Mouse (Mus musculus): ENCODE measurements around the gene Azi2. TPM values are rescaled to one million over a fixed set of nuclear protein-coding genes. Genes with fewer than 3 reads are reported as not detected.

Gene Azi2
- polyA plus RNA-seq, 1 experiment from 2014 or later, result 33.0 TPM

DNA sequence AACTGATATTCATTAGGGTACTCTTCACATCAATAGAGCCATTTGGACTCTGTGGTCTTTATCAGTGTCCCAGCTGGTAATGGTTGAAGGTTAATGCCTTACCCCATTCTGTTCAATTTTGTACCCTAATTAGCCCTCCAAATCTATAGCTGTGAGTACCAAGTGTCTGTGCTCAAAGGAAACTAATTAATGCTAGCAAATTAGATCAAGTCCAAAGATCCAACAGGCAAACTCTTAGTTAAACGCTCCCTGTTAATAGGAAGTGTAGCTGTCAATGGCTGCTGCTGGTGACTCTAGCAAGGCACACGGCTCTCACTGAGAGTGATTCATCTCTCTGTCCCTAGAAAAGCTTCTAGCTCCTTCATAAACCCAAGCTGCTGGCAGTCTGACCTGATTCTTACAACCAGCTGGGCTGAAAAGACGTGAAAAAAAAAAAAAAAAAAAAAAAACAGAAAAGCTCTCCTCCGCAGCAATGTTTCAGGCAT is 68.3 kb downstream of the Azi2 start:
- Histone ChIP-seq H3K9ac (ENCODE audit: low read depth, low read length) (no peak overlapping the region), H3K36me3 (ENCODE audit: control insufficient read depth, insufficient read depth) (no peaks in the 10 kb centered on the region), H3K4me1 (ENCODE audit: control insufficient read depth, low read depth, low read length) (no peaks in the 10 kb centered on the region), H3K27me3 (ENCODE audit: control insufficient read depth, insufficient read depth, low read depth, low read length) (no peaks in the 10 kb centered on the region), H3K27ac (ENCODE audit: low read length) (no peak overlapping the region), H3K4me3 (ENCODE audit: low read depth, low read length) (no peak overlapping the region), H3K4me2 (ENCODE audit: low read depth, low read length) (no peak overlapping the region), H3K9me3 (replicated peaks; ENCODE audit: control insufficient read depth, low read length) (no peaks in the 10 kb centered on the region)
- WGBS (ENCODE audit: insufficient replicate concordance), result 67% methylated on average over 4 of the region's 4 CpGs
- no peak for ATAC-seq (ENCODE audit: low read depth)

DNA sequence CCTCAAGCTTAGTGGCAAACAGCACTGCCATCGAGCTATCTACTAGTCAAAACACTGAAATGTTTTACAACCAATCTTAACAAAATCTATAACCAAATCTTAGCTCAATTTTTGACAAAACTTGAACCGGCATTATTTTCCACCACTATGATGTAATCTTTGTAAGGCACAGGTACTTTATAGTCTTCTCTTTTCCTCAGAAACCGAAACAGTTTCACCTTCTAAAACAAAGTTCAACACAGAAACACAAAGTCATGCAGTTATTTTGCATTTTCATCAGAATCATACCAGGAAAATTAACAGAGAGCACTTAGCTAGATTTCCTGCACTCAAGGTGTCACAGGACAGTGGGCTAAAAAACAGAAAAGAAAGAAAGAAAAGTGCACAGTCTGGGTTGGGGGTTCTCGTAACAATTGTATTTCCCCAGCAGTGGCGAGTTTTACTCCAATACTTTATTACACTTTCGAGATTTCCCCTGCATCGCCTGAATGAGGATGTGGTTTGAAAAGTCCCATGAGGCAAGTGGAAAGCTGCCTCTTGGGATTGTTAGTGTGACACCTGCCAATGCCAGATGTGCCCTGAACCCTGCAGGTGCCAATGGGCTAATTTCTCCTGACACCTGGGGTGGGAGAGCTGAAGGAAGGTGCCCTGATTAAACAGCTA is 69.5 kb downstream of the Azi2 start:
- H3K27ac ChIP-seq (ENCODE audit: low read length), result no peak overlapping the region
- H3K4me2 ChIP-seq (ENCODE audit: low read depth, low read length), result no peak overlapping the region
- H3K4me1 ChIP-seq (ENCODE audit: control insufficient read depth, low read depth, low read length), result no peaks in the 10 kb centered on the region
- 56% methylated on average over 7 of the region's 7 CpGs for WGBS (ENCODE audit: insufficient replicate concordance)
- no peak overlapping the region for H3K9ac ChIP-seq (ENCODE audit: low read depth, low read length)
- H3K9me3 ChIP-seq (replicated peaks; ENCODE audit: control insufficient read depth, low read length), result no peaks in the 10 kb centered on the region
- no peaks in the 10 kb centered on the region for H3K36me3 ChIP-seq (ENCODE audit: control insufficient read depth, insufficient read depth)
- H3K4me3 ChIP-seq (ENCODE audit: low read depth, low read length), result no peak overlapping the region
- no peak for ATAC-seq (ENCODE audit: low read depth)
- no peaks in the 10 kb centered on the region for H3K27me3 ChIP-seq (ENCODE audit: control insufficient read depth, insufficient read depth, low read depth, low read length)

DNA sequence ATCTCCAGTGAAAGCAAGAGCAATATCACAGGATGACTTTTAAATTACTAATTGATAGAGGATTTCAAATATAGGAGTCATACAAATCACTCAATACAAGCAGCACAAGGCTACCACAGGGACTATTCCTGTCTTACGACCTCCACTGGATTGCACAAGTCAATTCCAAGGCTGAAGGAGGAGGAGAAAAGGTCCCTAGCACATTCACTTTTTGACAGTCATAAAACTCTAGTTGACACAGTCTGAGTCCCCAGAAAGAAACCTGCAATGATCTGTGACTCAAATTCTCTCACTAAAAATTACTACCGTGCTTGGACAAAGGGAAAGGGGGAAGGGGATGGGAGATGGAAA is 70.0 kb downstream of the Azi2 start:
- no peak overlapping the region for H3K4me2 ChIP-seq (ENCODE audit: low read depth, low read length)
- H3K27me3 ChIP-seq (ENCODE audit: control insufficient read depth, insufficient read depth, low read depth, low read length), result no peaks in the 10 kb centered on the region
- H3K4me1 ChIP-seq (ENCODE audit: control insufficient read depth, low read depth, low read length), result no peaks in the 10 kb centered on the region
- ATAC-seq (ENCODE audit: low read depth), result no peak
- WGBS (ENCODE audit: insufficient replicate concordance), result 60% methylated on average over 2 of the region's 2 CpGs
- no peak overlapping the region for H3K27ac ChIP-seq (ENCODE audit: low read length)
- H3K4me3 ChIP-seq (ENCODE audit: low read depth, low read length), result no peak overlapping the region
- no peaks in the 10 kb centered on the region for H3K36me3 ChIP-seq (ENCODE audit: control insufficient read depth, insufficient read depth)
- no peak overlapping the region for H3K9ac ChIP-seq (ENCODE audit: low read depth, low read length)
- no peaks in the 10 kb centered on the region for H3K9me3 ChIP-seq (replicated peaks; ENCODE audit: control insufficient read depth, low read length)

Small RNA genes within 50 kb of the gene (microRNA-seq; reads per million reads assigned to microRNA genes)
- gene Gm22008, result not detected

Other genes starting within 250 kb of the Azi2 start
- gene Cmc1, start 109.7 kb downstream of the Azi2 start, polyA plus RNA-seq (2015; fragmentation: Nextera tagmentation; extraction: Ambion mirVana), result 14.8 and 15.2 TPM in 2 replicates